Mouse (Mus musculus): ENCODE results near the gene Myo1e. TPM values are rescaled to one million over a fixed set of nuclear protein-coding genes. Genes with fewer than 3 reads are reported as not detected.
A peak's percentile ranks its signal among the peaks of the same experiment; 100 is the strongest.

Gene Myo1e
- polyA plus RNA-seq, 1 experiment = 21.2 TPM

DNA sequence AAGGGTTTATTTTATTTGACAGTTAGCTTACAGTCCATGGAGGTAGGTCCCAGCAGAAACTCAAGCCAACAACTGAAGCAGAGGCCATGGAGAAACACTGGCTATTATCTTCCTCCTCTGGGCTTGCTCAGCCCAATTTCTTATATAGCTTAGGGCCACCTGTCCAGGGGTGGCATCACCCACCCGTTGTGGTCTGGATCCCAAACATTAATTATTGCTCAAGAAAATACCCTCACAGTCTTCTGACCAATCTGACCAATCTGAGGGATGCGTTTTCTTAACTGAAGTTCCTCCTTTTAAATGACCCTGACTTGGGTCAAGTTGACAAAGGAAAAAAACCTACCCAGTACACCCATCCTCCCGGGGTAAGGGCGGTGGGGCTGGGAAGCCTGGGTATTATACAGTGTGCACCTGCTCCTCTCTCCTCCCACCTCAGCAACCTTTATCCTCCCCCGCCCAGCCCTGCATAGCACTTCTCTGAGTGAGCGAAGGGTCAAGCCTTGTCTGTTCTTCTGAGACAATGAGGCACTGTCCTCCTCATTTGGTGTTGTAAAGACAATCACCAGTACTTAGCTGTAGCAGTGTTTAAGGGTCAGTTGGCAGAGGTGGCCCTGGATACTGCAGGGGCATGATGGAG lies 12.3 kb downstream of the Myo1e start:
- Histone ChIP-seq H3K4me1 (ENCODE audit: control insufficient read depth, insufficient read depth, low read length) (peaks cover 17% of the 10 kb centered on the region), H3K4me3 (replicated peaks; ENCODE audit: extremely low read depth, low read depth, low read length) (no peak overlapping the region)
- TF ChIP-seq POLR2A (IDR thresholded peaks at IDR 0.05; ENCODE audit: borderline replicate concordance, extremely low read depth, low read depth, low read length) (no peak), CTCF (IDR thresholded peaks at IDR 0.05; ENCODE audit: insufficient read depth, low read length) (no peak)
- no peak for DNase-seq
- 69% methylated on average over 6 of the region's 6 CpGs for WGBS

DNA sequence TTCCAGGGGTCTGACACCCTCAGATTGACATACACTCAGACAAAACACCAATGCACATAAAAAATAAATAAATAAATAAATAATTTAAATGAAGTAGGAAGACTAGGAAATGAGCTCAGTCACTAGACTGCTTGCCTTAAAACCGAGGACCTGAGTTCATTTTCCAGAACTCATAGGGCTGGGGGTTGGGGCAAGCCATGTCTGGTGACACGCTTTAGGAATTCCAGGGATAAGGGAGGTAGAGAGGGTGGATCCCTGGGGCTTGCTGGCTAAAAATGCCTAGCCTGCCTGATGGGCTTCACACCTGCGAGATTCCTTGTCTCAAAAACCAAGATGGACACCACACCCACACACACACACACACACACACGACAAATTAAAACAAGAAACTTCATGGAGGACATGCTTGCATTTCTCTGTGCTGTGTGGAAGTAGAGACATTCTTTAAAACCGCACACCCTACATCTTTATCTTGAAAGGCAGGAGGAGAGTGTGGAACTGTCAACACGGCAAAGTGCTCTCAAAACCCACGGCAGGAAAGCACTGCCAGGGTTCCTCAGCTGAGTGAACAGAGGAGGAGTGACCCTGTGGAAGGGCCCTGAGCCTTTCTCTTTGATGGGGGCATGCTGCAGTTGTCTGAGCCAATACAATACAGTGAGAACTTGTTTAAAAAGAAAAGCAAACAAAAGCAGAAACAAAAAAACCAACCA lies 13.5 kb downstream of the Myo1e start:
- WGBS = 48% methylated on average over 7 of the region's 7 CpGs
- H3K4me3 ChIP-seq (replicated peaks; ENCODE audit: extremely low read depth, low read depth, low read length) = no peak overlapping the region
- peaks cover 20% of the 10 kb centered on the region for H3K4me1 ChIP-seq (ENCODE audit: control insufficient read depth, insufficient read depth, low read length)
- DNase-seq = peak; percentile 62
- TF ChIP-seq POLR2A (IDR thresholded peaks at IDR 0.05; ENCODE audit: borderline replicate concordance, extremely low read depth, low read depth, low read length) = no peak
- TF ChIP-seq CTCF (IDR thresholded peaks at IDR 0.05; ENCODE audit: insufficient read depth, low read length) = no peak

DNA sequence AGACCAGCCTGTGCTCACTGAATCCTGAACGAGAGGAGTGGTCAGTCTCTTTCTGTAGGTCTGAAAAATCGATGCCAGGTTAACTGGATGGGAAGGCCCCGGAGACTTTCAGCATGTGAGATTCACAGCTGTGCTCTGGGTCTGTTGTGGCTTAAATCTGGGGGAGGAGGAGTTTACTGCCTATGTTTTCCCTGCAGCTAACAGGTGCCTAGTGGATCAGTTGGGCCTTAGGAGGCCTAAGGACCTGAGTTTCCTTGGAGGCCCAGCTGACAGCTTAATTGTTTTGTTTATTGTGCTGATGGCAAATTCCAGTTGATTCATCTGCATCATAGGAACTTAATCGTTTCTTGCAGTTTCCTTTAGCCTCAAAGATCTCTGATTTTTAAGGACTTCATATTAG lies 16.0 kb downstream of the Myo1e start:
- DNase-seq = no peak
- TF ChIP-seq CTCF (IDR thresholded peaks at IDR 0.05; ENCODE audit: insufficient read depth, low read length) (no peak), POLR2A (IDR thresholded peaks at IDR 0.05; ENCODE audit: borderline replicate concordance, extremely low read depth, low read depth, low read length) (no peak)
- WGBS = 62% methylated on average over 4 of the region's 4 CpGs
- peaks cover 17% of the 10 kb centered on the region for H3K4me1 ChIP-seq (ENCODE audit: control insufficient read depth, insufficient read depth, low read length)
- H3K4me3 ChIP-seq (replicated peaks; ENCODE audit: extremely low read depth, low read depth, low read length) = no peak overlapping the region

GRCm38 (mm10) chr9:70224046-70224445 lies 16.9 kb downstream of the Myo1e start:
- 49% methylated on average over 4 of the region's 4 CpGs for WGBS
- H3K4me1 ChIP-seq (ENCODE audit: control insufficient read depth, insufficient read depth, low read length) = peaks cover 17% of the 10 kb centered on the region
- TF ChIP-seq CTCF (IDR thresholded peaks at IDR 0.05; ENCODE audit: insufficient read depth, low read length) = no peak
- no peak for TF ChIP-seq POLR2A (IDR thresholded peaks at IDR 0.05; ENCODE audit: borderline replicate concordance, extremely low read depth, low read depth, low read length)
- H3K4me3 ChIP-seq (replicated peaks; ENCODE audit: extremely low read depth, low read depth, low read length) = no peak overlapping the region
- DNase-seq = no peak

DNA sequence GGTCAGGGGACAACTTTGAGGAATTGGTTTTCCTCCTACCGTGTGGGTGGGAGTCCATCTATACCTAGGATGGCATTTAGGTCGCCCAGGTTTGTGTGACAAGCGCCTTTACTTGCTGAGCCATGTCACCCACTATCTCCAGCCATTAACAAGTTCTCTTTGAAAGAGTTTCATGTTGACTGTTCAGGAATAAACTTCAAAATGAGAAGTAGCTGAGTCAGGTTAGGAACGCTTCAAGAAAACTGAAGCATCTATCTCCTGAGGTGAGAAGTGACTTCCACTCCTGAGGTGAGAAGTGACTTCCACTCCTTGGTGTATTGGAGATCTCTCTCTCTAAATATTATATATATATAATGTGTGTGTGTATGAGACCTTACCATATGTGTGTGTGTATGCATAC lies 19.2 kb downstream of the Myo1e start:
- peaks cover 13% of the 10 kb centered on the region for H3K4me1 ChIP-seq (ENCODE audit: control insufficient read depth, insufficient read depth, low read length)
- no peak for DNase-seq
- H3K4me3 ChIP-seq (replicated peaks; ENCODE audit: extremely low read depth, low read depth, low read length) = no peak overlapping the region
- 85% methylated on average over 4 of the region's 4 CpGs for WGBS
- TF ChIP-seq POLR2A (IDR thresholded peaks at IDR 0.05; ENCODE audit: borderline replicate concordance, extremely low read depth, low read depth, low read length) (no peak), CTCF (IDR thresholded peaks at IDR 0.05; ENCODE audit: insufficient read depth, low read length) (no peak)

GRCm38 (mm10) chr9:70229823-70230222 lies 22.7 kb downstream of the Myo1e start:
- WGBS = 67% methylated on average over 8 of the region's 8 CpGs
- DNase-seq = peak; percentile 56

DNA sequence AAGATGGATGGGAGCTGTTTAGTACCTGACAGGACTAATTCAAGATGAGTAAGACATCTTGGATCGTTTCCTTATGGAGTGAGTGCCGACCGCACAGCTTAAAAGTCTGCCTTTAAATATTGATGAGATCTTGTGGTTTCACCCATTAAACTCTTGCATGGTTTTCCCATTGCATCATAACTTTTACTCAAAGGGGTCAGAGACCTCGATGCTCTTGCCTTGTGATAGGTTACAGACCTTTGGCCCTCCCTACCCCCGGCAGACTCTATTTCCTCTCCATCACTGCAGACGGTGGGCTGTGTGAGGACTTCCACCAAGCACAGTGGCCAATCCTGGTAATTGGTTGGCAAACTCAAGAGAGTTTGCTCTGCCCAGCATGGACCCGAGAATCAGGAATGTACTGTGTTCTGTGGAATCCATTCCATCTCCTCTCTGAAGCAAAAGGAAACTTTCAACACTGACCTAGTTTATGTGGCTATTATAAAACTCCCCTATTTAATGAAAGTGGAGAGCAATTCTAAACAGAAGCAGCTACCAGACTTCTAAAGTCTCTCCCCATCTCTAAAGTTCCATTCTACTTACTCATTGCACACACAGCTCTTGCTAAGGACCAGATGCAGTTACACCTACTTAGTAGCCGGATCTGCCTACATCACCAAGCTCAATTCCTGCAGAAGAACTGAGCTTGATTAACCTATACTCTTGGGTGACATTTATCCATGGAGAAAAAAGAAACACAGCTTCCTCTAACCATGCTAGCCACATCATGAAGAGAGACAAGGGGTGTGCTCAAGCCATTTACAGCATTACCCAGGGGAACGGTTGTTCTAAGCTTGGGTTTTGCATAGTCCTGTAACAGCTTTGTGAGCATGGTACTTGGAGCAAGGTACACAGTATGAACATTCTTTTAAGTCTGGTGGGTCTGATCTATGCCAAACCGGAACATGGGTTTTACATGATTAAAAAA lies 25.2 kb downstream of the Myo1e start:
- 64% methylated on average over 10 of the region's 10 CpGs for WGBS
- TF ChIP-seq CTCF (IDR thresholded peaks at IDR 0.05; ENCODE audit: insufficient read depth, low read length) = no peak
- TF ChIP-seq POLR2A (IDR thresholded peaks at IDR 0.05; ENCODE audit: borderline replicate concordance, extremely low read depth, low read depth, low read length) = no peak
- no peak overlapping the region for H3K4me3 ChIP-seq (replicated peaks; ENCODE audit: extremely low read depth, low read depth, low read length)
- DNase-seq = no peak
- peaks cover 16% of the 10 kb centered on the region for H3K4me1 ChIP-seq (ENCODE audit: control insufficient read depth, insufficient read depth, low read length)

More at GRCm38 (mm10) chr9:70229823-70230222, 22.7 kb downstream of the Myo1e start:
- TF ChIP-seq POLR2A (IDR thresholded peaks at IDR 0.05; ENCODE audit: borderline replicate concordance, extremely low read depth, low read depth, low read length) (no peak), CTCF (IDR thresholded peaks at IDR 0.05; ENCODE audit: insufficient read depth, low read length) (no peak)
- Histone ChIP-seq H3K4me1 (ENCODE audit: control insufficient read depth, insufficient read depth, low read length) (peaks cover 4% of the 10 kb centered on the region; the same call in 1 of the 2 replicates), H3K4me3 (replicated peaks; ENCODE audit: extremely low read depth, low read depth, low read length) (no peak overlapping the region)

DNA sequence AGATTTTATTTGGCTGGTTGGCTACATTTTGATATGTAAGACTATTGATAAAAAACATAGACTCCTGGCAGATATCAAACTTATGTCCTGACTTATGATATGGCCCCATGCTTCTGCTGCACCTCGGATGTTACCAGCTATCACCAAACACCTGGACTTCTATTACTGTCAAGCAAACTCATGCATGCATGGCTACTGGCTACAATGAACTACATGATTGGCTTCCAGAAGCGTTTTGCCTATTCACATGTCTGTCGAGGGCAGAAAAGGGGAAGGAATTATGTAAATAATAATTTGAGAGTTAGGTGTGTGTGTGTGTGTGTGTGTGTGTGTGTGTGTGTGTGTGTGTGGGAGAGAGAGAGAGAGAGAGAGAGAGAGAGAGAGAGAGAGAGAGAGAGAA lies 30.0 kb downstream of the Myo1e start:
- DNase-seq = no peak
- Histone ChIP-seq H3K4me1 (ENCODE audit: control insufficient read depth, insufficient read depth, low read length) (peaks cover 29% of the 10 kb centered on the region), H3K4me3 (replicated peaks; ENCODE audit: extremely low read depth, low read depth, low read length) (no peak overlapping the region)
- whole genome bisulfite sequencing = 30% methylated on average over 3 of the region's 3 CpGs
- TF ChIP-seq POLR2A (IDR thresholded peaks at IDR 0.05; ENCODE audit: borderline replicate concordance, extremely low read depth, low read depth, low read length) = no peak

DNA sequence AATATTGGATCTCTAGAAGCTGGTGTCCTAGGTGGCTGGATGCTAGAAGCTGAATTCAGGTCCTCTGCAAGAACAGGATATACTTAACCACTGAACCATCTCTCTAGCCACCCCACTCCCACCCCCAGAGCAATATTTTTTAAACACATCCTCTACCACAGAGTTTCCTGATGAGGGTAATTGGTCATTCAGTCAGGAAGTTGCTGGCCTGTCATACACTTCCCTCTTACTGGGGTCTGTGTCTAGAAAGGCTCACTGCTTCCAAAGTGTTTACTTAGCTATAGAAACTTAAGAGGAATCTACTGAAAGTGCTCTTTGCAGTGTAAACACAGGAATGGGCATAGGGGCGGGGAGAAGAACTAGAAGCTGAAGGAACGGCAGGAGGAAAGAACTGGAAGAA lies 30.4 kb downstream of the Myo1e start:
- DNase-seq = peak; percentile 45
- no peak for TF ChIP-seq CTCF (IDR thresholded peaks at IDR 0.05; ENCODE audit: insufficient read depth, low read length)
- TF ChIP-seq POLR2A (IDR thresholded peaks at IDR 0.05; ENCODE audit: borderline replicate concordance, extremely low read depth, low read depth, low read length) = no peak
- H3K4me1 ChIP-seq (ENCODE audit: control insufficient read depth, insufficient read depth, low read length) = peaks cover 26% of the 10 kb centered on the region
- WGBS = 17% methylated on average over 2 of the region's 2 CpGs
- no peak overlapping the region for H3K4me3 ChIP-seq (replicated peaks; ENCODE audit: extremely low read depth, low read depth, low read length)
